Mouse (Mus musculus) gastrocnemius, adult 18-20 months (tissue): ENCODE data around the gene Lrch1. TPM values are rescaled to one million over a fixed set of nuclear protein-coding genes. Genes with fewer than 3 reads are reported as not detected.

Experiments used
- DNase-seq: peaks from one replicate; pipeline ENCODE4 v3.0.0; 2021; ENCODE audit warnings: low spot score
- total RNA-seq, 2 experiments: library from RNA; stranded (reverse); gene quantifications; 2 replicates each; pipeline ENCODE4 v1.2.3; 2021

The Lrch1 gene
- total RNA-seq, 2 experiments from 2014 or later = 2.5 to 3.0 TPM

DNA sequence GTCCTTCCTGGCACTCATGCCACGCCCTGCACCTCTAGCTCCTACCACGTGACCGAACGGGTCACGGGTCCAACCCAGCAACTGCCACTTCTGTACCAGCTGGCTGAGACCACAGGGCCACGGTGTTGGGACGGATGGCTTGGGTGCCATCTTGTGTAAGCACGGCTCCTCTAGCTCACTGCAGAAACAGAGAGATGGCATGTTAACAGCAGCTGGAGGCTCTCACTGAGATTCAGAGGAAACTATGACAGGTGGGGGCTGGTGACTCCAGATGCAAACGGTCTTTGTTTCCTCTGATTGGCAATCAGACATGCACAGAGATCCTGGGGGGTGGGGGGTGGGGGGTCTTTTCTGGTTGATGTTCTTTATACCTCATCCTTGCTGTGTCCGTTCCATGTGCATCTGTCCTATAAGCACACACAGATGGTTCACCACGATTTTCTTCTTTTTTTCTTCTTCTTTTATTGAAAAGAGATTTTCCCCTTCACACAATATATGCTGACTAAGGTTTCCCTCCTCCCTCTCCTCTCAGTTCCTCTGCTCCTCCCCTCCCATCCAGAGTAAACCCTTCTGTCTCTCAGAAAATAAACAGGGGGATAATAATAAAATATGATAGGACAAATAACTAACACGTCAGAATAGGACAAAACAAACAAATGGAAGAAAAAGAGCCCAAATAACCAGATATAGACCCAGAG, 25.5 kb downstream of the Lrch1 start:
- DNase-seq = no peak

DNA sequence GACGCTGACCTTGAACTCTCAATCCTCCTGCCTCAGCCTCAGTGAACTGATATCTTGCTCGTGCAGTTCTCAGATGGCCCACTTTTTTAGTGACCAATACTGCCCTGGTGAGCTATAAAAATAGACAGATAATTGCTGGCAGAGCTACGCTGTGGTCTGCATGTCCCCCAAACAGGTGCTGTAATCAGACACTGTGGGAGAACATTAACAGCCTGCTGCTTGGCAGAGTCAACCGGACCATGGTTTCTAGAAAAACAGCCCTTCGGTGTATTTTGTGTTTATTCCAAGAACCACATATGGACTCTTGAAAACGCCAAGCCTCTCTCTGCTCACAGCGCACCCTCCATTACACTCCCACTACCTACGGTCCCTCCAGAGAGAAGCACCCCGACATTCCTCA, 26.2 kb downstream of the Lrch1 start:
- no peak for DNase-seq

DNA sequence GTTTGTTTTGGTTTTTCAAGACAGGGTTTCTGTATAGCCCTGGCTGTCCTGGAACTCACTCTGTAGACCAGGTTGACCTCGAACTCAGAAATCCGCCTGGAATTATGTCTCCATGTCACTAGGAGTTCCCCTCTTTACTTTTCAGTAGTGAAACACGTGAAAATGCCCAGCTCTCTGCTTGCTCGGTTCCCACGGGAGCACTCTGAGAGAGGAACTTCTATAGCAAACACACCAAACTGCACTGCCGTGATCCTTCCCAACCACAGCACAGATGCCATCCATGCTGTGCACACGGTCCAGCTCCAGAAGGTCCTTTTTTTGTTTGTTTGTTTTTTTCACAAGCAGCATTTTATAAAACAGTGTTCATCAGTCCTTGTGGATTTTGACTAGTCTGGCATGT, 28.5 kb downstream of the Lrch1 start:
- DNase-seq = no peak

DNA sequence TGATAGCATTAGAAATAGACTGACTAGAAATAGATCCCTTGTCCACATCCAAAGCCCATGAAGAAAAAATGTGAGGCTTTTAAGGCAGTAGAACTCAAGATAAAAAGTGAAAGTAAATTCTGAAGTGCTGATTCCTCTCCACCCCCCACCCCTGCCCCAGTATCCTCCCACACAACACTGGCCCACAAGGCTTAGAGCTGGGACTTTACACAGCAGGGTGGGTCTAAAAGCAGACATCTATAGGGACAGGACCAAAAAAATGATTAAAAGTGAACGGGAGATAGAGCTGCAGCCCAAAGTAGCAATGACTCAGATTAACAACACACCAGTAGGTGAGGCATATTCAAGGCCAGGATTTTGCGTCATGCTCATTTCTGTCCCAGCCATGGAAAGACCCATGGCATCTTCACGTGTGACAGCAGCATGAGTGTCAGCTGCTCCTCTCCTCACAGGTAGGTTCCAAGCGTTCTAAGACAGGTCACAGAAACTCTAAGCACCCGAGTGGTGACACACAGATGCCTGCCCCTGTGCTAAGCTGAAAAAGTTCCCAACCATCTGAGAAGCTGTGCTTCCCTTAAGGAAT, 29.1 kb downstream of the Lrch1 start:
- no peak for DNase-seq

DNA sequence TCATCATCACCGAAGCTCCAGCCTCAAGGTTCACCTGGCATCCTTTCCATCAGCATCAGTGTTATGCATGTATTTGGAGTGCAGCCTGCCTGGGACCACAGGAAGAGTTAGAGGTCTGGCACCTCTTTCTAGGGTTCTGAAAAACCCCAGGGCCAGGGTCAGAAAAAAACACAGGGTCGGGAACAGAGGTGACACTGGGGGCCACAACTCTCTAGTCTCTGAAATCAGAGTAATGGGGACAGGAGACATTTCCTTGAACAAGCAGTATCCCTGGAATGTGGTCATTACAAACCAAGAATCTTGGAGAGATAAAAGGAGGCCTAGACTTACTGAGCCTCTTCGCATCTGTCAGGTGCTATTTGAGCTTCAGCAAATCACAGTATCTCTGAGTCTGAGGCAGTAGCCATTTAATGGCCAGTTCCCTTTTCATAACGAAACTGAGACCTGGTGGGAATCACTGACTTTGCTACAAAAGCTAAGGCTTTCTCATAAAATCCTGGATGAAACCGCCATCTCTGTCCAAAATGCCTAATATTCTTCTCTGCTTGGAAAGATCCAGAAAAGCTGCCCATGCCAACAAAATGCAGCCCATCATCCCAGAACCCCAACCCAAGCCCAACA, 30.1 kb downstream of the Lrch1 start:
- DNase-seq = no peak

DNA sequence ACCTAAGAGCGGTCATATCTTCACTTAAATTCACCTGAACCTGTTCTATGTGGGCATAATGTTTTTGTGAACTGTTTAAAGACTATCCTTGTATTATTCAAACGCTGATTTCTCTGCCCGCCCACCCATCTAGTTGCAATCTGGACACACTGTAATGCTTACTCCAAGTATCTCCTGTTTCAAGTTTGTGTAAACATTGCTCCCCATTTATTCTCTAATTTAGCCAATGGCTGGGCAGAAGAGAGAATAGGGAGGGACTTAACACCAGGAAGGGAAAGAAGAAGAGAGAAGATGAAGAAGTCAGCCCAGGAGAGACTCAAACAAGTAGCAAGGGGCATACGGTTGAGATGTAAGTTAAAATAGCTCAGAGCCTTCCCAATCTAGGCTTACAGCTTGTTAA, 31.0 kb downstream of the Lrch1 start:
- no peak for DNase-seq

DNA sequence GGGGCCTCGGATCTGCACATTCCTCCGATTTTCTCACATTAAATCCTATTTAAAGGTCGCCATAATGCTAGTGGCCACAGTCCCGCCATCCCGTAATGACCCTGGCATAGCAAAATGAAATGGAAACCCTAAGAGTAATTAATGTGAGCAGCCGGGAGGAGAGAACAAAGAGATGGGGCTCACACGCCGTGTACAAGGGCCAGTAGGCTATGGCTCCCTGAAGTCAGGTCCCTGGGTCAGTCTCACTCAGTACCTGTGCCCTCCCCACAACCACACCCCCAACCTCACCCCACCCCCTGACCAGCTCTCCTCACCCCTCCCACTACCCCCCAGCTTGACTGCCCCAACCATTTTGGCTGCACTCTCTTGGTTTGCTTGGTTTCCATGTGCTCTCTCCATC, 31.6 kb downstream of the Lrch1 start:
- no peak for DNase-seq

DNA sequence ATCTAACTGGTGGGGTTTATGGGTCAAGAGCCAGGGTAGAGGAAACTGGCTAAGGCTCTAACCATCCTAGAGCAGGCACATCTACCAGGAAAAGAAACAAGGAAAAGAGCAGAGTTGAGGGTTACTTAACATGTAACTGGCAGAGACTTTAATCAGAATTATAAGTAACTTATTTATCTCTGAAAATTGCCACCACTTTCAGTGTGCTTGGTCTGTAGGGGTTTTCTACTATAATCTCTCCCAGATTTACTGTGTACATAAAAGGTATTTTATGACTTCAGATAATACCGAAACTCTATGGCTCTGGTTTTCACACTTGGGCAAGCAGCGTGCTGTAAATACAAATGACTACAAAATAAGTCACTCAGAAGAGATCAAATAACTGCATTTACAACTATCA, 32.0 kb downstream of the Lrch1 start:
- DNase-seq = no peak

DNA sequence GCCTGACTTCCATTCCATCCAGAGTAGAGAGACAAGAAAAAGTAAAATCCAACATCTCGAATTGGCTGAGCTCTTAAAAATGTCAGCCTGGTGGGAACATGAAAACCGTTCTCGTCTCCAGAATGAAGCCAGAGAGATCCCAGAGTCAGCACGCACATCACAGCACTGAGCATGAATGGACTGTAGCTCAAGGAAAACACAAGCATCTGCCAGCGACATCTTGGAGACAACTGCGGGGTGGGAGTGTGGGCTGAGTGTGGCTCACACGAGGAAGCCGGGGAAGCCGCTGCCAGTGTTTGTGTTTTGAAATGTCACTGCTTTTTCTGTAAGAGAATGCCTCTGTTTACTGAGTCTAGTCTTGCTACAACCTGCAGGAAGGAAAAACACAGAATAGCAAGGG, 32.7 kb downstream of the Lrch1 start:
- DNase-seq = no peak

DNA sequence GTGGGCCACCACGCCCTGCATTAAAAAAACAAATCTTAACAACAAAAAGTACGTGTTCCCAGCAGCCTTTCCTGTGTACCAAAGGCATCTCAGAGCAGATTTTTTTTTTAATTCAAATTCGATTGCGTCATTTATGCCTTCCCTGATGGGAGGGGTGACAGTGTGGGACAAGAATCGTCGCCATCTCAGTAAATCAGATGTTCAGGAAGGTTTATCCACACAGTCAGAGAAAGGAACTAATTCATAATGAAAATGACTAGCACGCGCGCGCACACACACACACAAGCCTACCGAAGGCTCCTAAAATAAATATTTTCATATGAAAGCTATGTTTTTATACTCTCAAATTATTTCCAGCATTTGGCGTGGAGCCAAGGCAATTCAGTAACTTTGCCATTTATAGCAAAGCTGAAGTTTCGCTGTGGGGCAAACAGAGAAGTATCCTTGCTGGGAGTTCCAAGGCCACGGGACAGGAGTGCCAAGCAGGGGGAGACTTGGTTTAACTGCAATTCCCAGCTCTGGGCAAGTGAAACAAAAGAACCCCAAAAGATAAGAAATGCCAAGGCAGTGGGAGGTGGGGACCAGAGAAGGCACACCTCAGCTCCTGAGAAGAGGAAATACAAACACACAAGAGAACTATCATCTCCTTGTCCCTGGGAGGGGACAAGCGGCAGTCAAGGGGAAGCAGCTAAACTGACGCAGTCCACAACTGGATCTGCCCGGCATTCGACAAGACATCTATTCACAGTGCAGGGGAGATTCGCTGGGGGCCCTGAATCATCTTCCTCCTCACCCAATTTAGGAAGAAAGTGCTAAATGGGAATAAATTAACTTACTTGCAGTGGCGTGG, 34.1 kb downstream of the Lrch1 start:
- DNase-seq = no peak

DNA sequence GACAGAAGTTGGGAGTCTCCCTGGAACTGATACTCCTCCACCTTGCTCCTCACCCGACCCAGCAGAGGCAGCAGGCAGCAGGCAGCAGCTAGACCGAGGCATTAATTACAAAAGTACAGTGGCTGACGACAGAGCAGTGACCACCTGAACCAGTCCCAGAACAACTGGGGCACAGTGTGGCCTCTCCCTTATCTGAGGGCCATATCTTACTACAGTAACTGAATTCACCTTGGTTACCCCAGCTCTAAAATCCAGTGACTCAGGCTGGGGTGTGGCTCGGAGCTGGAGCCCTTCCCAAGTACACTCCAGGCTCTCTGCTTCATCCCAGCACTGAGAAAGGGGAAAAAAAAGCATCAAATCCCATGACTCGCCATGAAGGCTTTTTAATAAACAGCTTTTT, 37.3 kb downstream of the Lrch1 start:
- DNase-seq = peak; percentile 62

DNA sequence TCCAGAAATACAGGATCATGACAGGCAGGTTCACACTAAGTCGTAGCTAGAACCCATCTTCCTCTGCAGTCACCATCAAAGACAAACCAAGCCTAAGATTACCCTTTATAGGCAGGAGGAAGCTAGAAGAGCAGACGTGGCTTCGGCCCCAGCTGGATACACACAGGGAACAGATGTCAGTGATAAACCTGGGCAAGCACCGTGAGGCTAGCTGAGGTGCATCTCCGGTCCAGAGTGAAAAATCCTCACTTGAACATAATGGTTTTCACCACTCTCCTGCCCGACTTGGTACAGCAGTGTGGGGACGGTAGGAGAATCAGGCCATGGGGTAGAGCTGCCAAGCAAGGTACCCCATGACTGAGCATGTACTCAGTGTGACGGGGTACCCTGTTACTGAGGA, 38.7 kb downstream of the Lrch1 start:
- no peak for DNase-seq

DNA sequence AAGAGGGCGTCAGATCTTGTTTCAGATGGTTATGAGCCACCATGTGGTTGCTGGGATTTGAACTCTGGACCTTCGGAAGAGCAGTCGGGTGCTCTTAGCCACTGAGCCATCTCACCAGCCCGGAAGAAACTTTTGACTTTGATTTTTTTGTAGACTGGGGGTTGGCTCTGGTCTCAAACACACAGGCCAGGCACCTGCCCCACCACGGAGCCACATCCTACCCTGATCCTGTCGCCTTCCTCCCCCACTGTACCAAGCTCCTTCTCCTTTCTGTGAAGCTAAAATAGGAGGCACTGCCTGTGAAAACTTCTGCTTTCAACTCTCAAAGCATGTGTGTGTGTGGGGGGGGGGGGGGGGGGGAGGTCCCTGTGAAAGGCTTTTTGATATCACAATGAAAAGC, 39.4 kb downstream of the Lrch1 start:
- DNase-seq = no peak

DNA sequence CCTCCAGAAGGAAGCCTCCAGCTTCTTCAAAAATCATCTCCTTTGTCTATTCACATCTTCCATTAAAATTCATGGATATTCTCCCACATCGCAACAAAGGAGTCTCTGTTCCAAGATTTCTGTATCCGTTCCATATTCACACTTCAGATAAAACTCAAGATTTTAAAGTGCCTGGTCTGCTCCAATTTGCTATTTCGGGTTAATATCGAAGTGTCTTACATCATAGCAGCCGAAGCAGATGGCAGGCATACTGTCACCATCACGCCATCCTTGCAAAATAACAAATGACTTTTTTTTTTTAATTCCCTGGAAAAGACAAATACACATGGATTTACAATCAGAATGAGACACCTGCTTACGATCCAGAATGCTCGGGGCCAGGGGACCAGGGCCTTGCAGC, 40.0 kb downstream of the Lrch1 start:
- DNase-seq = no peak

DNA sequence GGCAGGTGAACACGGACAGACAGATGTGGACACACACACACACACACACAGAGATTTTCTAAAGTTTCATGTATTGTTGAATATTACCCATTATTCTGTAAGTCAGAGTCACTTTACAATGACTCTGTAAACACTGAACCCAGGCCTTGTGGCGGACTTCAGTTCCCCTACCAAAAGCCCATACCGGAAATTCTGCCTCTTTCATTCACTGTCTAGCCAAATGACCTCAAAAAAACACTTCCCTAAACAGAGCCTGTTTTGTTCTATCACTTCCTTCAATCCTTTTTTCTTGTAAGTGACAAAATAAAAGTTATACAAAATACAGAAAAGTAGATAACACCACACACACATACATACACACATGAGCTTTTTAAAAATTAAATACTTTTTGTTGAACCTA, 41.7 kb downstream of the Lrch1 start:
- no peak for DNase-seq

DNA sequence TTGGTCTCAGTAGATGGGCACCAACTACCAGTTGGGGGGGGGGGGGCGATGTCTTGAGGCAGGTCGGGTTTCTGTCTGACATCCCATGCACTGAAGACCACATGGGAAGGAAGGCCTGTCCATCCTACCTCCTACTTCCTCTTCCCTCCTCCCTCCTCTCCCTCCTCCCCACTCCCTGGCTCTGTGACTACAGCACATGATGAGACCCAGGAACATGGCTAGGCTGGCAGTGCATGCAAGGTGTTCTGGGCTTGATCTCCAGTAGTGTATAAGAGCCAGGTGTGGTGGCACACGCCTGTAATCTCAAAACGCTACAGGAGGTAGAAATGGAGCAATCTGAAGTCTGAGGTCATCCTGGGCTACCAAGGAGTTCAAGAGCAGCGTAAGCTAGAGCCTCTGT, 43.2 kb downstream of the Lrch1 start:
- no peak for DNase-seq

DNA sequence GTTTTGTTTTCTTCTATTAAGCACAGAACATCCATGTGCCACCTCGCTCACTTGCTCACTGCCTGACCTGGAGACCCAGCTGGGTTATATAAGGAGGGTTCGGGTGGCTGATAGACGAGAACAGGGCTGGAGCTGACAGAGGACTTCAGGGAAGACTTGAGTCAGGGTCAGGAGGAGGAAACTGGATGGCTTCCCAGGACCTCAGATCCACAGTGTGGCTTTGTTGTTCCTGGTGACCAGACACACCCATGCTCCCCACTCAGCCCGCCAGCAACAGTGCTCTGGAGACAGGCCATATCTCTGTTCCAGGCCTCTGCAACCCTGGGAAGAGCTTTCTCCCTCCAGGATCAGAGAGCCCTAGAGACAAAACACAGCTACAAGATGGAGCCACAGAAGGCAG, 44.6 kb downstream of the Lrch1 start:
- peak; percentile 68 for DNase-seq

DNA sequence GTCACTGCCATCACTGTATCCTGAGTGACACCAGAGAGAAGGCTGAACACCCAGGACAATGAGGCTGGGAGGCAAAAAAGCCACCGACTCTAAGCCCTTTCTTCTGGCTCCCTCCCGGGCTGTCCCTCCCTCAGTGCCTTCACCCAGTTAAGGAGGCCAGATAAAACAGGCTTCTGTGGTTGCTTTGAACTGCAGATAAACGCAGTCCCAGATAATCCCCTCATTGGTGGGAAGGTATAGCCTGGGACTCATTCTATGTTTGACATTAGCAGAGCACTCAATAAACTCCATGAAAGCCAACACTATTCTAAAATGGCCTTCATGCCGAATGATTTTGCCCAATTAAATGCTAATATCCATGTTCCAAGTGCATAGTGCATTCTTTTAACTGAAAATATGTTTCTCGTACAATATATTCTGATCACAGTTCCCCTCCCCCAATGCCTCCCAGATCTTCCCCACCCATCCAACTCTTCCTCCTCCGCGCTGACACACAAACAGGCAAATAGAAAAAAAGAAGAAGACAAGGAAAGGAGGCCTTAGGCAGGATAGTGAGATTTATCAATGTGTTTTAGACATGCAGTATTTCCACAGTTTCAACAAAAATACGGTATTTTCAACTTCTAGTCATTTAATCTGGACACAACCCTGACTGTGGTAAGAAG, 46.8 kb downstream of the Lrch1 start:
- no peak for DNase-seq

DNA sequence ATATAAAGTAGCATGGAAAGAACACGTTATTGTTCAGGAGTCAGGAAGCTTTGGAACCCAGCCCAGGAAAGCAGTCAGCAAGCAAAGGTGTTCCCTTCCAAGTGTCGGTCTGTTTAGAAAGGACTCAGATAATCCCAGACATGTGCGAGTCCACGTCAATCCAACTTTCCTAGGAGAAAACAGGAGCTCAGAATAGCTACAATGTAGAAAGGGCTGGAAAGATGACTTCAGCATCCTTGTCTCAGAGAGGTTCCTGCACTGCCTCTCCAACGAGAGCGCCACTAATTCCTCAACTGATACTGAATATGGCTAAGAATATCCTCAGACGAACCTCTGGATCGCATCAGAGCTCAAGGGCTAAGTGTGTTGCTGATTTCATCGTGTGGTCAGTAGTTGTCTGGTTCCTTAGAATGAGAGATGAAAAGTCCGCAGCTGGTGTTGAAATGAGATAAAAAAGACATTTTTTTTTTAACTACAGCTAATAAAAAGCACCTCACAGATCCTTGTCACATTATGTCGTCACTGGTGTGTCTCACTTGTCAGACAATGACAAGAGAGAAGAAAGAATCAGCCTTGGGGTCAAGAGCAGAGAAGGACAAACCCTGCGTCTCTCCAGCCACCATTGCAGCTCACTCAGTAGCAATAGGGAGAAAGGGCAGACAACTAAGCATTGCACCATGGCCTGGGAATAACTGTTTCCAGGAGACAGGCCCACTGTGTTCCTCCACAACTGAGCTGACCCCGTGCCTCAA, 47.5 kb downstream of the Lrch1 start:
- DNase-seq = no peak

DNA sequence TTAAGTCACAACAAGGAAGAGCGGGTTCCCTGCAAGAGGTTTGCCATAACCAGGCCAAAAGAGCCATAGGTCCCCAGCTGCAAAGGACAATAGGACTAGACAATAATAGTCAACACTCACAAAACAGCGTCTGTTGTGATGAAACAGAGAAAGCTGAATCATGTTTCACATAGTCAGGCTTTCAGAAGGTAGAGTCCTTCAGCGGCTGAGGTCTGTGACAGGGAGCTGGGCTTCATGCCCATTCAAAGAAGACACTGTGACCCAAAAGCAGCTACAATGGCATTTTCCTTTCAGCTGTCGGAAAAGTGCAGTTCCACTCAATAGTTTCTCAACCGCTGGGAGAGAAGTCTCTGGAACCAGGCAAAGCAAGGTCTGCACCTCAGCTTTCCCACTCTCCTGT, 48.7 kb downstream of the Lrch1 start:
- DNase-seq = no peak

DNA sequence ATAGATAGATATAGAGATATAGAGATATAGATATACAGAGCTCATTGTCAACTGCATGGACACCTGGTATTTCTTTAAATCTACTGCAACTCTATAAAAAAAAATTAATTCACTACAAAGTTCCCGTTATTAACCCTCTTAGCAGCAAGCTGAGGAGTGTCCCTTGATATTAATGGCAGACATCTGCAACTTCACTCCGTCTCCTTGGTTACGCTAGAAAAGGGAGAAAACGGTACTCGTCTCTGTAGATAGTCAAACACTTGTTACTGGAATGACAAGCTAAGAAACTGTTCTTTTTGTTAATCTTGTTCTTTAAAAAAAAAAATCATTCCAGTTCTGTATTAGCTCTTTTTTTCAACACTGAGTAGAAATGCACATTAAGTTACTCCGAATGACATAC, 54.0 kb downstream of the Lrch1 start:
- DNase-seq = no peak
